ENCODE assay signal across 12 mouse cellular contexts in genomic region chr12:90229062-90229461, GRCm38 (mm10).
"Had no signal": no experiment of that assay in that cellular context is flagged by ENCODE, and none has a peak within 500 bp of the region (broad histone marks: within the 10 kb centered on the region; RNA-seq: fewer than 3 reads in every experiment).

No protein-coding gene starts in this region.

- H3K36me3 ChIP-seq: limb, embryonic 12.5 days; midbrain, embryonic 15.5 days; neural tube, embryonic 13.5 days had no signal

- H3K27me3 ChIP-seq: midbrain, embryonic 15.5 days had no signal

- H3K4me2 ChIP-seq: limb, embryonic 12.5 days; midbrain, embryonic 11.5 days; midbrain, embryonic 15.5 days; neural tube, embryonic 13.5 days had no signal

- H3K4me1 ChIP-seq: limb, embryonic 12.5 days; midbrain, embryonic 15.5 days; neural tube, embryonic 13.5 days had no signal

- H3K9ac ChIP-seq: limb, embryonic 12.5 days; liver, embryonic 14.5 days; midbrain, embryonic 15.5 days; neural tube, embryonic 13.5 days had no signal

- H3K9me3 ChIP-seq: limb, embryonic 12.5 days; midbrain, embryonic 15.5 days; neural tube, embryonic 13.5 days had no signal

- ATAC-seq: midbrain, embryonic 15.5 days had no signal

- H3K4me3 ChIP-seq: limb, embryonic 12.5 days; midbrain, embryonic 15.5 days; neural tube, embryonic 13.5 days had no signal

- H3K27ac ChIP-seq: limb, embryonic 12.5 days; liver, embryonic 14.5 days; midbrain, embryonic 15.5 days; neural tube, embryonic 13.5 days; stomach, postnatal 0 days had no signal

- DNase-seq: kidney, adult 11 months; kidney, postnatal 36 days; liver; lung, adult 18-20 months; right cerebral cortex, postnatal 25 days; thymus, postnatal 4 days had no signal
